Mouse (Mus musculus) testis, adult 2 months (tissue): ENCODE data around the gene Prr12.

ENCODE experiments used
- CTCF ChIP-seq: fragments of 200-500 bp; IDR thresholded peaks from 2 replicates; pipeline ENCODE4 v1.5.1; 2012; ENCODE audit warnings: low read depth, mild to moderate bottlenecking, inconsistent platforms, low read length, moderate library complexity; ENCODE audit not compliant: control insufficient read depth, insufficient read depth, insufficient replicate concordance
- POLR2A ChIP-seq: fragments of 200-500 bp; IDR thresholded peaks from 2 replicates; pipeline ENCODE4 v1.6.1; 2012; ENCODE audit warnings: low read depth, mild to moderate bottlenecking, inconsistent platforms, low read length, moderate library complexity; ENCODE audit not compliant: control insufficient read depth

- TF ChIP-seq POLR2A (peak; percentile 10; the same call in 1 of the 2 replicates), CTCF (no peak)
Measured at GRCm38 (mm10) chr7:44986879-44987718, 65.6 kb downstream of the Prr12 start.
